Mouse (Mus musculus) erythroblast, embryonic 14.5 days (primary cell): Measurements from ENCODE around the gene Gm5414.

Experiments used
- GATA1 ChIP-seq: IDR thresholded peaks from 2 replicates; pipeline ENCODE4 v1.6.1; 2012; ENCODE audit warnings: low read length, inconsistent platforms, mixed read lengths
- TAL1 ChIP-seq: IDR thresholded peaks from 3 replicates; pipeline ENCODE4 v1.6.1; 2012; ENCODE audit warnings: low read length, inconsistent platforms, mixed read lengths

DNA sequence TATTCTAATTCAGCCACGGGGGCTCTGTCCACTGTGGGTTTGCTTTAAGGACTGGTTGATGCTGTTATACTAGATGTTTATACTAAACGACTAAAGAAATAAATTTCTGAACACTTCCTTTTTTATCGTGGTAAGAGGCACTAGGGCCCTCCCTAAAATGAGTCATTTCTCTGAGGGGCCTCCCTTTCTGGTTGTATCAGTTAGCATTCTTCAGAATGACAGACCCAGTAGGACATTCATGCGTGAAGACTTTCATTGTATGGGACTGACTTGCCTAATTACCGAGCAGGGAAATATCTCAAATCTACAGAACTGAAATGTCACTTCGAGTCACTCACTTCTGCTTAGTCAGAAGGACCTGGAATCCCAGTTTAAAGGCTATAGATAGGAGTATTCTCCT is 28.9 kb downstream of the Gm5414 start:
- TF ChIP-seq GATA1 (no peak), TAL1 (no peak)
